Mouse (Mus musculus): ENCODE measurements around the gene Dlgap4. TPM values are rescaled to one million over a fixed set of nuclear protein-coding genes. Genes with fewer than 3 reads are reported as not detected.

The Dlgap4 gene
- total and polyA plus RNA-seq, 3 experiments: 31.3 to 61.5 (median 32.5) TPM

GRCm38 (mm10) chr2:156724871-156725270 lies 111.4 kb downstream of the Dlgap4 start:
- Histone ChIP-seq H3K27ac (peak overlapping the region; percentile 37; the same call in 1 of the 2 replicates), H3K79me2 (replicated peaks; ENCODE audit: control insufficient read depth, insufficient read depth, low read length) (peaks cover 3% of the 10 kb centered on the region), H3K9ac (ENCODE audit: low read depth, low read length) (no peak overlapping the region), H3K4me1 (ENCODE audit: control insufficient read depth, insufficient read depth, low read length) (peaks cover 28% of the 10 kb centered on the region), H3K36me3 (ENCODE audit: control insufficient read depth, insufficient read depth, low read length) (peaks cover 6% of the 10 kb centered on the region), H3K27me3 (ENCODE audit: control insufficient read depth, insufficient read depth, low read length) (no peaks in the 10 kb centered on the region), H3K4me3 (no peak overlapping the region)
- no peak for DNase-seq
- intact Hi-C loops (cut with DNase I): loop anchor here (5.0 kb wide), 1 partner anchor 352 kb away; the partner anchor contains the start of gene Soga1
- 52% methylated on average over 4 of the region's 4 CpGs for WGBS
- no peak for TF ChIP-seq CTCF (IDR thresholded peaks at IDR 0.05)
- no peak for TF ChIP-seq EP300 (IDR thresholded peaks at IDR 0.05; ENCODE audit: insufficient read depth, low read depth, low read length)
- no peak for TF ChIP-seq POLR2A (IDR thresholded peaks at IDR 0.05; ENCODE audit: insufficient read depth, low read depth, low read length)

- Histone ChIP-seq H3K36me3 (ENCODE audit: control insufficient read depth, insufficient read depth, low read length) (peaks cover 6% of the 10 kb centered on the region), H3K4me3 (no peak overlapping the region), H3K27ac (peak overlapping the region; percentile 37), H3K79me2 (replicated peaks; ENCODE audit: control insufficient read depth, insufficient read depth, low read length) (peaks cover 5% of the 10 kb centered on the region), H3K4me1 (ENCODE audit: control insufficient read depth, insufficient read depth, low read length) (peaks cover 36% of the 10 kb centered on the region), H3K9ac (ENCODE audit: low read depth, low read length) (no peak overlapping the region), H3K27me3 (ENCODE audit: control insufficient read depth, insufficient read depth, low read length) (no peaks in the 10 kb centered on the region)
- DNase-seq: peak in 1 of 2 experiments; percentile 41
- TF ChIP-seq POLR2A (IDR thresholded peaks at IDR 0.05; ENCODE audit: insufficient read depth, low read depth, low read length) (no peak), EP300 (IDR thresholded peaks at IDR 0.05; ENCODE audit: insufficient read depth, low read depth, low read length) (no peak), CTCF (IDR thresholded peaks at IDR 0.05) (no peak)
- WGBS: 30% methylated on average over 7 of the region's 7 CpGs
- intact Hi-C loops (cut with DNase I): no loop called here
These were observed 112.8 kb downstream of the Dlgap4 start for GRCm38 (mm10) chr2:156726344-156726743.

- TF ChIP-seq POLR2A (IDR thresholded peaks at IDR 0.05; ENCODE audit: insufficient read depth, low read depth, low read length) (no peak), CTCF (IDR thresholded peaks at IDR 0.05) (no peak)
- Histone ChIP-seq H3K79me2 (replicated peaks; ENCODE audit: control insufficient read depth, insufficient read depth, low read length) (peaks cover 5% of the 10 kb centered on the region), H3K4me3 (no peak overlapping the region), H3K4me1 (ENCODE audit: control insufficient read depth, insufficient read depth, low read length) (peaks cover 39% of the 10 kb centered on the region), H3K9ac (ENCODE audit: low read depth, low read length) (no peak overlapping the region), H3K27me3 (ENCODE audit: control insufficient read depth, insufficient read depth, low read length) (no peaks in the 10 kb centered on the region), H3K27ac (peak overlapping the region; percentile 37), H3K36me3 (ENCODE audit: control insufficient read depth, insufficient read depth, low read length) (peaks cover 8% of the 10 kb centered on the region)
- 0% methylated on average over 3 of the region's 3 CpGs for WGBS
- intact Hi-C loops (cut with DNase I): no loop called here
- DNase-seq: peak in 1 of 2 experiments; percentile 59
These were observed 113.4 kb downstream of the Dlgap4 start for GRCm38 (mm10) chr2:156726878-156727277.

- Histone ChIP-seq H3K27ac (peak overlapping the region; percentile 57), H3K36me3 (ENCODE audit: control insufficient read depth, insufficient read depth, low read length) (peaks cover 6% of the 10 kb centered on the region), H3K79me2 (replicated peaks; ENCODE audit: control insufficient read depth, insufficient read depth, low read length) (peaks cover 2% of the 10 kb centered on the region), H3K4me1 (ENCODE audit: control insufficient read depth, insufficient read depth, low read length) (peaks cover 46% of the 10 kb centered on the region), H3K27me3 (ENCODE audit: control insufficient read depth, insufficient read depth, low read length) (no peaks in the 10 kb centered on the region), H3K9ac (ENCODE audit: low read depth, low read length) (peak overlapping the region; percentile 5; the same call in 1 of the 2 replicates), H3K4me3 (peak overlapping the region; percentile 41; the same call in 1 of the 2 replicates)
- intact Hi-C loops (cut with DNase I): loop anchor here (5.0 kb wide), 1 partner anchor 132 kb away; the partner anchor contains the start of gene Rab5if
- DNase-seq: peak in 1 of 2 experiments; percentile 49
- TF ChIP-seq CTCF (IDR thresholded peaks at IDR 0.05) (no peak), EP300 (IDR thresholded peaks at IDR 0.05; ENCODE audit: insufficient read depth, low read depth, low read length) (no peak), POLR2A (IDR thresholded peaks at IDR 0.05; ENCODE audit: insufficient read depth, low read depth, low read length) (no peak)
- 33% methylated on average over 8 of the region's 10 CpGs for WGBS
These were observed 116.3 kb downstream of the Dlgap4 start for GRCm38 (mm10) chr2:156729537-156730469.

- DNase-seq: peak; percentile 57 to 67
- Histone ChIP-seq H3K79me2 (replicated peaks; ENCODE audit: control insufficient read depth, insufficient read depth, low read length) (peaks cover 2% of the 10 kb centered on the region), H3K9ac (ENCODE audit: low read depth, low read length) (peak overlapping the region; percentile 9), H3K36me3 (ENCODE audit: control insufficient read depth, insufficient read depth, low read length) (peaks cover 6% of the 10 kb centered on the region), H3K4me3 (peak overlapping the region; percentile 41), H3K27me3 (ENCODE audit: control insufficient read depth, insufficient read depth, low read length) (no peaks in the 10 kb centered on the region), H3K27ac (peak overlapping the region; percentile 57), H3K4me1 (ENCODE audit: control insufficient read depth, insufficient read depth, low read length) (peaks cover 47% of the 10 kb centered on the region)
- TF ChIP-seq CTCF (IDR thresholded peaks at IDR 0.05) (no peak), EP300 (IDR thresholded peaks at IDR 0.05; ENCODE audit: insufficient read depth, low read depth, low read length) (no peak), POLR2A (IDR thresholded peaks at IDR 0.05; ENCODE audit: insufficient read depth, low read depth, low read length) (no peak)
- intact Hi-C loops (cut with DNase I): loop anchor here (5.0 kb wide), 1 partner anchor 132 kb away; the partner anchor contains the start of gene Rab5if
- 45% methylated on average over 12 of the region's 12 CpGs for WGBS
These were observed 117.0 kb downstream of the Dlgap4 start for GRCm38 (mm10) chr2:156730501-156730921.
